Mouse (Mus musculus): ENCODE data around the gene Ptbp2.

Gene Ptbp2

DNA sequence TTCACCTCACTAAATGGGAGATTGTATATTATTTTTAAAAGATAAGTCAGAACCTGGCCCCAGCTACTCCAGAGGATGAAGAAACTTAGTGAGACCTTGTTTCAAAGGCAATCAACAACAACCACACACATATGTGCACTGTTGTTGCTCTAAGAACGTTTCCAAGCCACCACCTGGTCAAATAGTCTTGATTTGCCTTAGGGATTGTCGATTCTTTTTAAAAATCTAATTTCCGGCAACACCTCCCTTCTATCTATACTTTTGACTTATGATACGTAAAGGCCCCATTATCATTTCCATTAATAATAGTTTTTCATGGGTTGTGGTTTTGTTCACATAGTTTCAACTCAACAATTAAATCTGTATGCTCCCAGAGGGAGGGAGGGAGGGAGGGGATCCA lies at the start of gene Ptbp2:
Ptbp2 (minus strand) TSS at position 101 of the 400 bp plus-strand sequence.
- no peak for DNase-seq

GRCm38 (mm10) chr3:119814678-119815077 lies 30.4 kb upstream of the Ptbp2 start:
- DNase-seq, result no peak

DNA sequence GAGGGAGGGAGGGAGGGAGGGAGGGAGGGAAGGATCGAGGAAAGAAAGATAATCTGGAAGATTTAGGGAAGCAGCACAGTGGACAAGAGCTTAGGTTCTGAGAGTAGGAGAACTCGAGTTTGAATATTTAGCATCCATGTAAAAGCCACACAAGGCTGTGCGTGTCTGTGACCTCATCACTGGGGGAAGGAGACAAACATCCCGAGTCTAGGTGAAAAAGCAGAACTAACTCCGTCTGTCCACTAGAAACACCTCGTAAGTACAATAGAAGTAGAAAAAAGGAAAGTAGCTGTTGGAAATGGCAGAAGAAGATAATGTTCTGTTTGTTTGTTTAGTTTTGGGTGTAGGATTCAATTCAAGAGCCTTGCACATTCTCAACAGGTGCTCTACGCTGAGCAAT lies 21.9 kb upstream of the Ptbp2 start:
- DNase-seq, result no peak

DNA sequence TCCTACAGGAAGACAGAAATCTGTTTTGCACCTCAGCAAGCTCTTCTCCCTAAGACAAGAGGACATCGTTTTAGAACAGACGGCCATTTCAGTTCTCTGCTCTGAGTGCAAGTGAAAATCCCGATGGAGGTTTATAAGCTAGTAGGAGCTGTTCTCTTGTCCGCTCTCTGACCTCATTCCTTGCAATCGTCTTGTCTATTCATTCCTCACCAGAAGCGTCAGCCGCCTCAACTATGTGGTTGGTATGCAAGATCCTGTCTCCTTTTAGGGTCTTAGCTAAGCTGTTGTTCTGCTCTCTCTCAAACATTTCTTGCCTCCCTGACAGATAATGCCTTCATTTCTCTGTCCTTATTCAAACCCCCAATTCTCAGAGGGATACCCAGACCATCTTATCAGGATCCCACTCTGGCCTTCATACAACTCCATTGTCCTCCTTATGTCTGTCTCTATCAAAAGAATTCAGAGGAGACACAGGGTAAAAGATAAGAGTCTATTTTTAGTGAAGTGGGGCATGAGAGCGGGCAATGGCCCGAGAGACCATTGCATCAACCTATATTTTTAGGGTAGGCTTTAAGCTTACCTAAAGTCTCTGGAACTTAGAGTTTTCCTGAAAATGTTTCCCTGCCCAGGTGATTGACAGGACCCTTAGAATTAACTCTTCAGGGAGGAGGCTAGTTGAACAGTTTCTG lies 10.6 kb upstream of the Ptbp2 start:
- DNase-seq, result no peak

- peak; percentile 92 for DNase-seq
Observed at GRCm38 (mm10) chr3:119782946-119783701, 1.1 kb downstream of the Ptbp2 start.

GRCm38 (mm10) chr3:119782022-119782945 lies 2.0 kb downstream of the Ptbp2 start:
- DNase-seq, result peak; percentile 64

DNA sequence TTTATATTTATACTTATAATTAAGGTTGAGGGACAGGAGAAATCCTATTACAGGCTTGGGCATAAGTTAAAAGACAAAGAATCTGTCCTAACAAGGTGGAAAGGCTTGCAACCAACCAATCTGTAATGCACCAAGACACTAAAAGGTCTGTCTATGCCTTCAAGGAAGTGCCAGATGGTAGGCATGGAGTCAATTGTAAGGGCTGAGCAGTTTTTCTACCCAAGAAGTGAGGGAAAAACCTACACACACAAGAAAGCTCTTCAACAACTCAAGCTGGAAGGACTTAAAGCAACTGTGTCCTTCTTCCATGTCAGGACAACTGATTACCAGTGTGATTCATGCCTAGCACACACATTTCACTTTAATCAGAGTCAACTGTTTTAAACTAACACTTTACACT lies 3.4 kb downstream of the Ptbp2 start:
- DNase-seq, result no peak

DNA sequence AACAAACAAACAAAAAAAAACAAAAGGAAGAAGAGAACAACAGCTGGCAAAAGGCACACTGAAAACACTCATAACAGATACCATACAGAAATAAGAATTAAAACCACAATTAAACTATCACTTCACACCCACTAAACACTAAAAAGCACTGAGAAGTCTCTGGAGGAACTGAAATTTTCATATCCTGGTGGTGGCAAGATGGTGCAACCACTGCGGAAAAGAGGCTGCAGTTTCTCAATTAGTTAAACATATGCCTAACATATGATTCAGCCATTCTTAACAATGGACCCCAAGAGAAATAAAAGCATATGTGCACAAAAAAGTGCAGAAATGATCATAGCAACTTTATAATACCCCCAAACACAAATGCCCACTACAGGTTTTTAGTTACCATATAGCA lies 5.0 kb downstream of the Ptbp2 start:
- no peak for DNase-seq

DNA sequence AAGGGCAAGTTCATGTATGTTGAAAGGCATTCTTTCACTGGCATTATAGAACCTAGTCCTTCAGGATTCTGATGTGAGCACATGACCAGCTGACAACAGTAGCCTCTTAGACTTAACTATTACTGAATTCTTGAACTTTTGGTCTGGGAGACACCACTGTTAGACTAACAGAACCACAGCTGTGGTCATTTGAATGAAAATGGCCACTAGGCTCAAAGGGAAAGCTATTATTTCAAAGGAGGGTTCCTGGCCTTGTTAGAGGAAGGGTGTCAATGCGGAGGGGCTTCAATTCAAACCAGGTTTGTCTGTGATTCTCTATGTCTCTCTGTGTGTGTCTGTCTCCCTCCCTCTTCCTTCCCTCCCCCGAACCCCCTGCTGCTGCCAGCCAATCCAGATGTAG lies 5.8 kb downstream of the Ptbp2 start:
- no peak for DNase-seq

DNA sequence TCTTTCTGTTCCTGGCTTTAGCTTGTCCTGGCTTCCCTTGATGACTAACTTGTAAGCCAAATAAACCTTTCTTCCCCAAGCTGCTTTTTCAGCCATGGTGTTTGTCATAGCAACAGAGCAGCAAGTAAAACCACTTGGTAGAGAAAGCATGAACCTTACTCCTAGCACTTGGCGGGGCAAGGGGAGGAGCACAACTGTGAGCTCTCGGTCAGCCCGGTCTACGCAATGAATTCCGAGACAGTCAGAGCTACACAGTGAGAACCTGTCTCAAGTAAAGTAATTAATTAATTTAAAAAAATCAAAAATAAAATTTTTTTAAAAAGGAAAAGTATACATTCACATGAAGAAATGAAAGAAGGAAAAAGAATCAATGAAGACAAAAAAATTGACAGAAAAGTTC lies 8.1 kb downstream of the Ptbp2 start:
- no peak for DNase-seq

GRCm38 (mm10) chr3:119772789-119773188 lies 11.5 kb downstream of the Ptbp2 start:
- DNase-seq, result no peak

DNA sequence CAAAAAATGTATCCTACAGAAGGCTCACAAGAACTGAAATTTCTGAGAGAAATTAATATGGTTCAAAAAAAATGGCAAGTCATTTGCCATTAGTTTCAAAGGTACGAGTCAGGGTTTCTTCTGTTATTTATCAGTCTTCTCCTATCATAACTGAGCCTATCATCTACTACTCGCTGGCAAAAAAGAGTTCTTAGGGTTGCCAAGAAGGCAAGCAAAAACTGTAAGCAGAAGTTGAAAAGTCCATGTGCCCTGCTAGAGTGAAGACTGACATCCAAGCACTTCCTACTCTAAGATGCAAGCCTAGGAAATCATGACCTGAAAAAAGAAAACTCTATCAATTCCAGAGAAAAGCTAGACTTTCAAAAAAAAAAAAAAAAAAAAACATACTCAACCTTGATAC lies 20.5 kb downstream of the Ptbp2 start:
- DNase-seq, result no peak

- no peak for DNase-seq
Observed at GRCm38 (mm10) chr3:119761732-119762131, 22.5 kb downstream of the Ptbp2 start.

GRCm38 (mm10) chr3:119753791-119754190 lies 30.5 kb downstream of the Ptbp2 start:
- DNase-seq, result no peak

DNA sequence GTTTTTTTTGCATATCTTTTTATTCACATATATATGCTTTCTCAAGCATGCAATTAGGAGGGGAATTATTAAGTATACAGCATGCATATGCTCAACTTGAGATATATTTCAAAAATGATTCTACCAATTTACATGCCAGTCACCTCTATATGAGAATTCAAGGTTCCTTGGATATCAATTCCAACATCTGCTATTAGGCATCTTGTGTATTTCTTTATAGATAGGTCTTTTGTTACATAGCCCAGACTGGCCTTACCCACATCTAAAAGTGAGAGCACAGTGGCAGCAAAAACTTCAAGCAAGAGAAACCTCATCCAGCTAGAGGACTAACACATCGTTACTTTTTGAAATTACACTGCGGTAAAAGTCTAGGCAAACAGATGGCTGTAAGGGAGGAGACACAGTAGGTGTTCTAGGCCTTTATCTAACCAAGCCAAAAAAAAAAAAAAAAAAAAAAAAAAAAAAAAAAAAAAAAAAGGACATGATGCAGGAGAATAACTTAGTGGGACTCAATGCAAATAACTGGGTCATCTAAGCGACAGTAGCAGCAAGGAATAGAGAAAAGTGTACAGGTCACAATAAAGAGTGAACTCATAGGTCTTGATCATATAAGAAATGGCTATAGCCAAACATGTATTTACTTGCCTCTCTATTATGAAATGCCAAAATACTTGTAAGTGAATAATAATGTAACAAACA lies 34.6 kb downstream of the Ptbp2 start:
- no peak for DNase-seq

DNA sequence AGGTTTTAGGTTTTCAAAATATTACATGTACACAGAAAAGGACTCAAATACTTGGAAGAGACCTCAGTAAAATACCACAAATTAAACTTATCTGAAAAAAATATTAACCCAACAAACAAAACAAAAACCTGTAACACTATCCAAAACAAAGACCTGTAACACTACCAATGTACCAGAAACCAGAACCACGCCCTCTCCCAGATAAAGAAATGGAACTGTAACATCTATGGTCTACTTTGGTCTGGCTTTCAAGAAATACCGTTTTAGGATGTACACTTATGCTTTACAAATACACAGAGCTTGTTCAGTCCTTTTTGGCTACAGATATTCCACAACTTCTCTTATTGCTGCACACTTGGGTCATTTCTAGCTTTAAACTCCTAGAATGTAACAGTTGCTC lies 35.1 kb downstream of the Ptbp2 start:
- DNase-seq, result no peak

DNA sequence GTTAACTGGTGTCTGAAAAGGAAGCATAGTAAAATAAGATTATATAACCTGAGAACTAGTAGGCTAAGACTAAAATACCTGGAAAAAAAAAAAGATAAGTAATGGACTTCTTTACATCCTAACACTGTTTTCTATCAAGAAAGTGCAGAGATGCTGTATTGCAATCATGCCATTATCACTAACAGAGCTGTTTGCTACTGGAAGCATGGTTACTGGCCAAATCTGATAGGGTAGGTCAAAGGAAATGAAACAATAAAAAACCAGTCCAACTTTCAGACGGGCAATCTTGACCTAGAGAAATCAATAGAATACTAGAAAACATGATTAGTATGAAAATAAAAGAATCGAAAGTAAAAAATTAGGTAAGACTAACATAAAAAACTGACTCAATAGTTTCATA lies 37.6 kb downstream of the Ptbp2 start:
- DNase-seq, result no peak

DNA sequence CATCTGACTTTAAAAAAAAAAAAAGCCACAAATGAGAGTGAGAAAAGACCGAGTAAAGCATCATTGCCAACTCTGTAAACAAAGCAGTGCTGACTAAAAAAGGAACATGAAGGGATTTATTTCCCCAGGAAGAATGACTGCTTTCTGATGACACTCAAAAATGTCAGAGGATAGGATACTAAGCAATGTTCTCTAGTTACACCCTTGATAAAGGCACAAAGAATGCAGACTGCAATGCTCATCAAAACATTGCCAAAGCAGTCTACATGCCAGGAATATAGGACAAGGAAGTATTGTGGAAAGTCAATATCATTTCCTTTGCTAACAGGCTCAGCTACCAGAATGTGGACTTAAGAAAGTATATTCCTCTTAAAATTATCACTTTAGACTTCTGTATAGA lies 38.5 kb downstream of the Ptbp2 start:
- no peak for DNase-seq

- no peak for DNase-seq
Observed at GRCm38 (mm10) chr3:119729863-119730262, 54.4 kb downstream of the Ptbp2 start.

- no peak for DNase-seq
Observed at GRCm38 (mm10) chr3:119712066-119712465, 72.2 kb downstream of the Ptbp2 start.

DNA sequence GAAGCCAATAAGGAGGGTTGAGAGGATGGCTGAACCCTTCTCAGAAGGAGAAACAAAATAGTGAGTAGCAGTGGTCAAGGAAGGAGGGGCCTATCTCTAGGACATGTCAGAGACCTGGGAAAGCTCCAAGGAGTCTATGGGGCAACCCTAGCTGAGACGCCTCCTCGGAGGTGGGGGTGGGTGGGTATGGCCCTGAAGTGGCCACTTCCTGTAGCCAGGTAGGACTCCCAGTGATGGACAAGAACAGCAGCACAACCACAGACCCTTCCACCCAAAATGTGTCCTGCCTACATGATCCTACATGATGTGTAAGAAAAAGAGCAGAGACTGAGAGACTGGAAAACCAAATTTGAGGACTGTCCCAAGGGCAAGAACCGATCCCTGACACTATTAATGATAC lies 72.8 kb downstream of the Ptbp2 start:
- DNase-seq, result no peak

GRCm38 (mm10) chr3:119701467-119701866 lies 82.8 kb downstream of the Ptbp2 start:
- DNase-seq, result peak; percentile 46

DNA sequence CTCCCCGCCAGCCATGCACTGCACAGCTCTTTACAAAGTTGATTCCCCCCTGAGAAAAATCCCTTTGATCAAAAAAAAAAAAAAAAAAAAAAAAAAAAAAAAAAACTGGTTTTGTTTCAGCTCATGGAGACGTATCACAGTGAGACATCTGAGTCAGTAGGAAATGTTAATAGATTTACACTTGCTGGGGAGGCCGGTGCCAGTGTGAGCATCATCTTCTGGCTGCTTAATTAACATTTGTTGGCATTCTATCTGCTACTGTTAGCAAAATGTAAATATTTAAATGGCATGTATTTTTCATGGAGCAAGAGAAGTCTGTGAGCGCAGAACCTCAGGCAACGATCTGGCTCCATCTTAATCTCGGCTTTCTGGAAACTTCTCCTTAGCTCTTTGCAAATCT lies 99.5 kb downstream of the Ptbp2 start:
- no peak for DNase-seq

Data from kidney, adult 18-20 months (tissue).